Mouse (Mus musculus): Measurements from ENCODE around the gene Map3k10. TPM values are rescaled to one million over a fixed set of nuclear protein-coding genes. Genes with fewer than 3 reads are reported as not detected.

Map3k10 gene
- total and polyA plus RNA-seq, 3 experiments = 7.8 to 16.7 (median 8.2) TPM

GRCm38 (mm10) chr7:27673064-27673574 lies 1.3 kb downstream of the Map3k10 start:
- in situ Hi-C loops (cut with MboI; ENCODE audit: low pct_ligation_motif_present, low pct_unique_long_range_greater_than_20kb, low sequenced_read_pairs) (no loop called here), dilution Hi-C loops (cut with MboI; ENCODE audit: extremely low pct_ligation_motif_present, extremely low pct_unique_long_range_greater_than_20kb, low sequenced_read_pairs) (no loop called here)
- Histone ChIP-seq H3K4me1 (ENCODE audit: control insufficient read depth in 1 of 2, insufficient read depth in 2 of 2) (peaks cover 12 to 38% of the 10 kb centered on the region in 2 experiments), H3K27me3 (replicated peaks) (no peaks in the 10 kb centered on the region), H3K9me3 (replicated peaks; ENCODE audit: low read length) (no peaks in the 10 kb centered on the region), H3K4me2 (ENCODE audit: insufficient read depth, low read depth, poor library complexity, severe bottlenecking) (peak overlapping the region; percentile 98), H3K79me2 (replicated peaks; ENCODE audit: control insufficient read depth, extremely low read depth, insufficient read depth, poor library complexity, severe bottlenecking) (no peaks in the 10 kb centered on the region), H3K36me3 (replicated peaks in 1 of 2; ENCODE audit: control insufficient read depth in 1 of 2, insufficient read depth in 1 of 2, low read length in 1 of 2) (peaks cover 8 to 23% of the 10 kb centered on the region in 2 experiments), H3K9ac (ENCODE audit: insufficient read depth, low read depth) (peak overlapping the region; percentile 71; the same call in 1 of the 2 replicates), H3K27ac (ENCODE audit: insufficient read depth, low read depth) (no peak overlapping the region), H3K4me3 (replicated peaks in 1 of 3; ENCODE audit: low read depth in 2 of 3, low read length in 2 of 3, poor library complexity in 1 of 3) (peak overlapping the region; percentile 64 to 77 (median 77))
- DNase-seq (ENCODE audit: extremely low read depth) = no peak
- no peak for TF ChIP-seq CHD2 (IDR thresholded peaks at IDR 0.05; ENCODE audit: low read length)
- TF ChIP-seq E2F4 (IDR thresholded peaks at IDR 0.05; ENCODE audit: insufficient replicate concordance, low read depth, low read length) = no peak
- no peak for TF ChIP-seq ETS1 (conservative IDR thresholded peaks at IDR 0.05; ENCODE audit: low read depth, low read length)
- TF ChIP-seq MAFK (IDR thresholded peaks at IDR 0.05; ENCODE audit: insufficient replicate concordance, low read length) = no peak
- no peak for TF ChIP-seq ZKSCAN1 (IDR thresholded peaks at IDR 0.05; ENCODE audit: borderline replicate concordance, low read depth, low read length)
- no peak for TF ChIP-seq ZMIZ1 (IDR thresholded peaks at IDR 0.05; ENCODE audit: low read depth, low read length)
- no peak for TF ChIP-seq ELF1 (IDR thresholded peaks at IDR 0.05; ENCODE audit: low read depth, low read length)
- no peak for TF ChIP-seq USF2 (conservative IDR thresholded peaks at IDR 0.05; ENCODE audit: low read depth, low read length)
- no peak for TF ChIP-seq ZNF384 (IDR thresholded peaks at IDR 0.05; ENCODE audit: low read depth, low read length)
- TF ChIP-seq MEF2A (IDR thresholded peaks at IDR 0.05; ENCODE audit: borderline replicate concordance, low read depth, low read length) = no peak
- no peak for TF ChIP-seq SMC3 (IDR thresholded peaks at IDR 0.05; ENCODE audit: low read depth, low read length)
- TF ChIP-seq NELFE (IDR thresholded peaks at IDR 0.05; ENCODE audit: low read depth, low read length) = no peak
- TF ChIP-seq IRF4 (IDR thresholded peaks at IDR 0.05; ENCODE audit: low read depth, low read length) = no peak
- TF ChIP-seq TBP (conservative IDR thresholded peaks at IDR 0.05; ENCODE audit: low read depth, low read length) = no peak
- TF ChIP-seq EP300 (IDR thresholded peaks at IDR 0.05; ENCODE audit: low read length) = no peak
- no peak for TF ChIP-seq ZC3H11A (IDR thresholded peaks at IDR 0.05; ENCODE audit: low read depth, low read length)

- Histone ChIP-seq H3K36me3 (replicated peaks in 1 of 2; ENCODE audit: control insufficient read depth in 1 of 2, insufficient read depth in 1 of 2, low read length in 1 of 2) (peaks cover 5 to 47% of the 10 kb centered on the region in 2 experiments), H3K4me1 (ENCODE audit: control insufficient read depth in 1 of 2, insufficient read depth in 2 of 2) (no peaks in the 10 kb centered on the region), H3K9me3 (replicated peaks; ENCODE audit: low read length) (no peaks in the 10 kb centered on the region), H3K4me3 (replicated peaks in 1 of 3; ENCODE audit: low read depth in 2 of 3, low read length in 2 of 3, poor library complexity in 1 of 3) (no peak overlapping the region), H3K9ac (ENCODE audit: insufficient read depth, low read depth) (no peak overlapping the region), H3K27me3 (replicated peaks) (no peaks in the 10 kb centered on the region), H3K27ac (ENCODE audit: insufficient read depth, low read depth) (no peak overlapping the region), H3K4me2 (ENCODE audit: insufficient read depth, low read depth, poor library complexity, severe bottlenecking) (no peak overlapping the region), H3K79me2 (replicated peaks; ENCODE audit: control insufficient read depth, extremely low read depth, insufficient read depth, poor library complexity, severe bottlenecking) (no peaks in the 10 kb centered on the region)
- dilution Hi-C loops (cut with MboI; ENCODE audit: extremely low pct_ligation_motif_present, extremely low pct_unique_long_range_greater_than_20kb, low sequenced_read_pairs) (no loop called here), in situ Hi-C loops (cut with MboI; ENCODE audit: low pct_ligation_motif_present, low pct_unique_long_range_greater_than_20kb, low sequenced_read_pairs) (no loop called here)
- DNase-seq (ENCODE audit: extremely low read depth) = no peak
- TF ChIP-seq SIN3A (IDR thresholded peaks at IDR 0.05; ENCODE audit: low read length) = no peak
- TF ChIP-seq CHD1 (IDR thresholded peaks at IDR 0.05; ENCODE audit: low read depth, low read length) = no peak
- no peak for TF ChIP-seq ZNF384 (IDR thresholded peaks at IDR 0.05; ENCODE audit: low read depth, low read length)
- no peak for TF ChIP-seq RCOR1 (conservative IDR thresholded peaks at IDR 0.05; ENCODE audit: low read depth, low read length)
- no peak for TF ChIP-seq ZKSCAN1 (IDR thresholded peaks at IDR 0.05; ENCODE audit: borderline replicate concordance, low read depth, low read length)
- no peak for TF ChIP-seq BHLHE40 (IDR thresholded peaks at IDR 0.05; ENCODE audit: low read depth, low read length)
- TF ChIP-seq MAZ (IDR thresholded peaks at IDR 0.05; ENCODE audit: low read depth, low read length) = no peak
These were observed 12.4 kb downstream of the Map3k10 start for GRCm38 (mm10) chr7:27662038-27662437.
